Mouse (Mus musculus) lung, postnatal 10 days (tissue): ENCODE results near the gene Olfr1112.
"Not testable (repeated sequence)": the region's sequence is repeated elsewhere in the genome, so short reads cannot be mapped to it uniquely, and the experiment has no call there.

Experiments
- DNase-seq: peaks from one replicate; pipeline ENCODE4 v3.0.0; 2021

Gene Olfr1112

GRCm38 (mm10) chr2:87187498-87187897 is at the start of gene Olfr1112:
TSS of gene Olfr1112 (plus strand) at chr2:87187798.
- no peak for DNase-seq

GRCm38 (mm10) chr2:87140200-87140599 is 47.4 kb upstream of the Olfr1112 start, which contains the start of gene Olfr1110:
TSS of gene Olfr1110 (minus strand) at chr2:87140300.
- DNase-seq = no peak

GRCm38 (mm10) chr2:87152524-87152923 is 35.1 kb upstream of the Olfr1112 start, which contains the start of gene Olfr1111:
TSS of gene Olfr1111 (minus strand) at chr2:87152624.
- DNase-seq = no peak

- DNase-seq = not testable (repeated sequence)
These were observed 19.9 kb upstream of the Olfr1112 start for GRCm38 (mm10) chr2:87167731-87168130.

- DNase-seq = no peak
These were observed 21.1 kb downstream of the Olfr1112 start, which contains the start of gene Olfr1113 for GRCm38 (mm10) chr2:87208670-87209069. TSS of gene Olfr1113 (plus strand) at chr2:87208970.
